Mouse (Mus musculus): ENCODE data around the gene Raf1.

GRCm38 (mm10) chr6:115717101-115717652 lies 40.7 kb upstream of the Raf1 start:
- TF ChIP-seq GATA1 (IDR thresholded peaks at IDR 0.05; ENCODE audit: low read length) (no peak), TAL1 (IDR thresholded peaks at IDR 0.05; ENCODE audit: low read length) (0 out of 3 replicates have a peak, but pooled peaks have one; percentile 29)

Measured in erythroblast, embryonic 14.5 days (primary cell).